Mouse (Mus musculus) kidney, embryonic 16.5 days (tissue): ENCODE results near the gene Ldah. TPM values are rescaled to one million over a fixed set of nuclear protein-coding genes. Genes with fewer than 3 reads are reported as not detected.

ENCODE experiments used
- ATAC-seq: fragments of 200-750 bp; cut with Nextera tagmentation; 2 replicates; pipeline ENCODE4 v1.8.0; 2017; ENCODE audit warnings: moderate TSS enrichment; ENCODE audit not compliant: low FRiP score, low TSS enrichment
- H3K27ac ChIP-seq: fragments of 300-500 bp; sonication (generic); 2 replicates; pipeline ENCODE4 v1.5.1; 2014; ENCODE audit warnings: low read length
- H3K27me3 ChIP-seq: fragments of 300-500 bp; sonication (generic); 2 replicates; pipeline ENCODE4 v1.6.1; 2014; ENCODE audit warnings: low read length, control low read depth, mixed read lengths; ENCODE audit not compliant: insufficient read depth
- H3K36me3 ChIP-seq: fragments of 300-500 bp; sonication (generic); 2 replicates; pipeline ENCODE4 v1.6.1; 2014; ENCODE audit warnings: low read length, control low read depth, mixed read lengths; ENCODE audit not compliant: insufficient read depth
- H3K4me1 ChIP-seq: fragments of 300-500 bp; sonication (generic); 2 replicates; pipeline ENCODE4 v1.6.1; 2014; ENCODE audit warnings: low read length, control low read depth, mixed read lengths; ENCODE audit not compliant: insufficient read depth
- H3K4me2 ChIP-seq: fragments of 300-500 bp; sonication (generic); replicated peaks from 2 replicates; pipeline ENCODE4 v1.6.1; 2014; ENCODE audit warnings: low read depth, low read length
- H3K4me3 ChIP-seq: fragments of 300-500 bp; sonication (generic); 2 replicates; pipeline ENCODE4 v1.5.1; 2014; ENCODE audit warnings: mild to moderate bottlenecking, low read length
- H3K9ac ChIP-seq: fragments of 300-500 bp; sonication (generic); replicated peaks from 2 replicates; pipeline ENCODE4 v1.6.1; 2014; ENCODE audit warnings: low read length
- H3K9me3 ChIP-seq: fragments of 300-500 bp; sonication (generic); 2 replicates; pipeline ENCODE4 v1.6.1; 2016; ENCODE audit warnings: low read length, control low read depth
- WGBS: fragments of 180-500 bp; shearing (Covaris S2); extraction: QIAGEN DNeasy Blood & Tissue Kit; methylation state at CpG from one replicate; pipeline ENCODE4 v1.1.7; 2014; 5-methylcytosine and 5-hydroxymethylcytosine counted together
- polyA plus RNA-seq: library from polyadenylated mRNA; unstranded; fragments of >200 nt; fragmentation: Nextera tagmentation; extraction: Ambion mirVana; gene quantifications from 2 replicates; pipeline ENCODE4 v1.2.1, GENCODE M21; 2015

The Ldah gene
- polyA plus RNA-seq, 1 experiment from 2014 or later = 51.5 TPM

DNA sequence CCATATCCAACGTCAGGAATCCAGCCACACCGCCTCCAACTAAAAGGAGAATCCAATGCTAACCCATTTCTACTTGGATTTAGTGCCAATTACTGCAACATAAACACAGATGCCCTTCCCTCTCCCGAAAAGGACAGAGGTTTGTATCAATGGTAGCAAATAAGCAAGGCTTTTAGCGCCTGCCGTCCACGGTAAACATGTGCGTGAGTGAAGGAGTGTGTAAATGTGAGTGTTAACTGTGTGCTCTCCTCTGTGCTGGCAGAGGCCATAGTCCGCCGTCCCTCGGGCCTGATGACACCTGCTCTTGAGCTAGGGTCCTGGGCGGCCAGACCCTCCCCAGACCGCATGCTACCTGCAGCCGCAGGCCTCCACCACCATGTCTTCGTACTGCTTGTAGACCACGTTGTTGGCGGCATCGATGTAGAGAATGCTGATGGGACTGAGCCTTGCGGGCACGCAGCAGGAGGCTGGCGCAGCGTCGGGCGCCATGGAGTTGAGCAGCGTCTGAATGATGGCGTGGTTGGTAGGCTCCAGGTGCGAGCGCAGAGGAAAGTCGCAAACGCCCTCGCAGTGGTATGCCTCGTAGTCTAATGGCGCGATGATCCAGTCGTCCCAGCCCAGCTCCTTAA lies 89.8 kb downstream of the Ldah start:
- 8% methylated on average over 34 of the region's 34 CpGs for WGBS
- no peak for ATAC-seq

DNA sequence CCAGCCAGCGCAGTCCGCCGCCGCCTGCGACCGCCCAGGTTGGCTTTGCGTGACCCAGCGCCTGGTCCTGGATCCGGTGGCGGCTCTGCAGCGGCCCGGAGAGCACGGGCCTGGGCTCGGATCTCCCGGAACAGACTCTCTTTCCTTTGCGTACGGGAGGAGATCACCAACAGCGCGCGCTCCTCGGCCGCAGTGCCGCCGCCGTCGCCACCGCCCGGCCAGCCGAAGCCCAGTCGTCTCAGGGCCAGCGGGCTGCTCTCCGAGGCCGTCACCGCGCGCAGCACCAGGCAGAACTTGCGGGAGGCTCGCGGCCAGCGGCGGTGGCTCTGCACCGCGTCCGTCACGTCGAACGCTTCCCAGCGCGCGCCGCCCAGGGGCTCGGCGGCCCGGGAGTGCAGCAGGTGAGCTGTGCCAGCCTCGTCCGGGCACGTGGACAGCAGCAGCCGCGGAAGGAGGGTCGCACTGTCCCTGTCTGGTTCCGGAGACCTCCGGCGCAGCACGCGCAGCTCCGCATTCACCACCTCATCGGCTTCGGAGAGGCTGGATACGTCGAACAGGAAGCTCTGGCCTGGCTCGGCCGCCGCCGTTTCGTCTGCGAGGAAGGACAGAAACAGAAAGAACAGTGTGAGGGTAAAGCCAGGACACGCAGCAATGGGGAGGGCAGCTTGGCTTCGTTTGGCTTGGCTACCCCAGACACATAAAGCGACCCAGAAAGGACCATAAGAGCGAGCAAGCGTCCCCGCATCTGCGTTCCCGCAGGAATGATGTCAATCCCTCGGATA lies 90.6 kb downstream of the Ldah start:
- H3K9ac ChIP-seq = peak overlapping the region; percentile 36
- no peak for ATAC-seq

More for the DNA sequence above, 89.8 kb downstream of the Ldah start:
- H3K4me1 ChIP-seq = peaks cover 9% of the 10 kb centered on the region; the same call in 1 of the 2 replicates
- peak overlapping the region; percentile 57 for H3K4me2 ChIP-seq
- no peaks in the 10 kb centered on the region for H3K36me3 ChIP-seq
- H3K9ac ChIP-seq = no peak overlapping the region
- peak overlapping the region; percentile 47 for H3K4me3 ChIP-seq
- no peak overlapping the region for H3K27ac ChIP-seq
- H3K27me3 ChIP-seq = peaks cover 73% of the 10 kb centered on the region
- no peaks in the 10 kb centered on the region for H3K9me3 ChIP-seq

DNA sequence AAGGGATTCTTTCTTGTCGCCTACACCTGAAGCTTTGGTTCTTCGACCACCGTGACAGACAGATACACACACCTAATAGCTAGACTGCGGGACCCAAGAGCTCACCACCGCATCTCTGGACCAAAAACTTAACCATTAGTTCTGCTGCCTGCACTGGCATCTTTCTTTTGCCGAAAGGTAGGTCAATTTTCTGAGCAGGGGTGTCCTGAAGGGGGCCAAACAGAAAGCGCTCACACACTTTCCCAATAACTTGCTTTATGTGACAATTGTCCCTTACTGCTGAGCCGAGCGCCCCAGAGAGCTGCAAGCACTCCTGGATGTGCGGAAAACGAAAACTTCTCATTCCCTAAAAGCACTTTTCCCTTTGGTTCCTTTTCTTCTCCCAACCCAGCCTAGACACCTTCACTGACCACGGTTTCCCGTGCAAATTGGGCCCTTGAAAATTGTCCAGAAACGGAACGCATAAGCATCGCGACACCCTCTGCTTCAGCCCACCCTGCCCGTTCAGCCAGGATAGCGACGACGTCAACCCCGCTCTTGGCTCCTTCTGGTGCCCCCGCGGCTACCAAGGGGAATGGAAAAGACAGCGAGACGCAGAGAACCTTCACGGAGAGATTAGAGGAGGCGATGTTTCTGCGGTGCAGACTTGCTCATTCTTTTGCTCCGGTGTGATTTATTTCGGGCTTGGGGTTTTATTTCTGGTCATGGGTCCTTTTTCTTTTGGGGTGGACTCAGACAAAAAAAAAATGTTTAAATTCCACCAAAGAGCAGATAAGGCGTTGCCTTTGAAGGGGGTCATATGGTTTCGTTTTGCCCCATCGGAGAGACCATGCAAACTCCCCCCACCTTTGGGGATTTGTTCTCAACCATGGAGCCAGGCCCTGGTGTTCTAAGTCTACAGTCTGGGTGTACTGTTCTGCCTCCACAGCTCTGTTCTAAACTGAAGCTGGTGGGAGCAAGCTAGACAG lies 91.5 kb downstream of the Ldah start:
- H3K4me1 ChIP-seq = peaks cover 9% of the 10 kb centered on the region; the same call in 1 of the 2 replicates
- H3K27ac ChIP-seq = no peak overlapping the region
- no peak for ATAC-seq
- 0 out of 2 replicates have a peak overlapping the region, but pooled peaks have one; percentile 14 for H3K4me2 ChIP-seq
- H3K4me3 ChIP-seq = peak overlapping the region; percentile 47
- peaks cover 89% of the 10 kb centered on the region for H3K27me3 ChIP-seq
- WGBS = 5% methylated on average over 34 of the region's 34 CpGs
- no peaks in the 10 kb centered on the region for H3K9me3 ChIP-seq
- no peaks in the 10 kb centered on the region for H3K36me3 ChIP-seq
- H3K9ac ChIP-seq = no peak overlapping the region

More for the DNA sequence above, 90.6 kb downstream of the Ldah start:
- Histone ChIP-seq H3K4me1 (peaks cover 9% of the 10 kb centered on the region; the same call in 1 of the 2 replicates), H3K27me3 (peaks cover 81% of the 10 kb centered on the region), H3K4me2 (peak overlapping the region; percentile 57), H3K9me3 (no peaks in the 10 kb centered on the region), H3K4me3 (peak overlapping the region; percentile 47), H3K36me3 (no peaks in the 10 kb centered on the region), H3K27ac (no peak overlapping the region)
- 2% methylated on average over 71 of the region's 85 CpGs for WGBS

DNA sequence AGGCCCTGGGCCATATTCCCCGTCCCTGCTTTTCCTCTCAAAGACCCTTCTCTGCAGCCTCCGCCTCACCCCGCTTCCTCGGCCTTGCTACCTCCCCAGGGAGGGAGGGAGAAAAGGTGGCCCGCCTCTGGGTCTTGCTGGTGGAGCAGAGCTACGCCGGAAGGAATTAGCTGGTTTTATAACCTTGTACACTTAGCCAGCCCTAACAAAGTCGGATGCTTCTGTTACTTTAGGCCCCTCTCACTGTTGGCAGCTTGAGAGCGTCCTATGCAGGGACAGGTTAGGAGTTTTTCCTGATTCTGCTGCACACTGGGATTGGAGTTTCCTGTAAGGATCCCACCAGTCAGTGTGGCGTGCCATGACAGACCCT lies 92.2 kb downstream of the Ldah start:
- Histone ChIP-seq H3K9me3 (no peaks in the 10 kb centered on the region), H3K4me3 (peak overlapping the region; percentile 6; the same call in 1 of the 2 replicates), H3K9ac (no peak overlapping the region), H3K27me3 (peaks cover 92% of the 10 kb centered on the region), H3K4me2 (no peak overlapping the region), H3K27ac (no peak overlapping the region), H3K36me3 (no peaks in the 10 kb centered on the region), H3K4me1 (peaks cover 9% of the 10 kb centered on the region; the same call in 1 of the 2 replicates)
- no peak for ATAC-seq
- 25% methylated on average over 10 of the region's 10 CpGs for WGBS

DNA sequence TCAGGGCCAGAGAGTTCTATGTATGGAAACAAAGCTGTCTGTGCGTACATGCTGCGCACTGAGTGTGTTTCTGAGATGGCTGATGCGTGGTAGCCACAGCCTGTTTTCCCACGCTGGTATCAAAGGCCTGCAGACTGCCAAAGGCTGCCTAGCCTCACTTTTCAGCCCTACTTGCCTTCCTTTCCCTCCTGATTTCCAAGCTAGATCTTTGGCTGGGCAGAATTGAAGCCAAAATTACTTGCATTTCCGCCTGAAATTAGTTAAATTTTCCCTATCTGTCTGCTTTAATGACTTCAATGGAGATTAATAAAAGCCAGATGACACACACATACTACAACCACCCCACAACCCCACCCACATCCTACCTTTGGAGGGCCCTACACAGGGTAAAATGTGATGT lies 92.6 kb downstream of the Ldah start:
- no peak overlapping the region for H3K9ac ChIP-seq
- no peak for ATAC-seq
- H3K27me3 ChIP-seq = peaks cover 92% of the 10 kb centered on the region
- H3K4me3 ChIP-seq = peak overlapping the region; percentile 6; the same call in 1 of the 2 replicates
- H3K9me3 ChIP-seq = no peaks in the 10 kb centered on the region
- H3K4me2 ChIP-seq = no peak overlapping the region
- 51% methylated on average over 5 of the region's 5 CpGs for WGBS
- no peak overlapping the region for H3K27ac ChIP-seq
- no peaks in the 10 kb centered on the region for H3K36me3 ChIP-seq
- H3K4me1 ChIP-seq = peaks cover 9% of the 10 kb centered on the region; the same call in 1 of the 2 replicates

DNA sequence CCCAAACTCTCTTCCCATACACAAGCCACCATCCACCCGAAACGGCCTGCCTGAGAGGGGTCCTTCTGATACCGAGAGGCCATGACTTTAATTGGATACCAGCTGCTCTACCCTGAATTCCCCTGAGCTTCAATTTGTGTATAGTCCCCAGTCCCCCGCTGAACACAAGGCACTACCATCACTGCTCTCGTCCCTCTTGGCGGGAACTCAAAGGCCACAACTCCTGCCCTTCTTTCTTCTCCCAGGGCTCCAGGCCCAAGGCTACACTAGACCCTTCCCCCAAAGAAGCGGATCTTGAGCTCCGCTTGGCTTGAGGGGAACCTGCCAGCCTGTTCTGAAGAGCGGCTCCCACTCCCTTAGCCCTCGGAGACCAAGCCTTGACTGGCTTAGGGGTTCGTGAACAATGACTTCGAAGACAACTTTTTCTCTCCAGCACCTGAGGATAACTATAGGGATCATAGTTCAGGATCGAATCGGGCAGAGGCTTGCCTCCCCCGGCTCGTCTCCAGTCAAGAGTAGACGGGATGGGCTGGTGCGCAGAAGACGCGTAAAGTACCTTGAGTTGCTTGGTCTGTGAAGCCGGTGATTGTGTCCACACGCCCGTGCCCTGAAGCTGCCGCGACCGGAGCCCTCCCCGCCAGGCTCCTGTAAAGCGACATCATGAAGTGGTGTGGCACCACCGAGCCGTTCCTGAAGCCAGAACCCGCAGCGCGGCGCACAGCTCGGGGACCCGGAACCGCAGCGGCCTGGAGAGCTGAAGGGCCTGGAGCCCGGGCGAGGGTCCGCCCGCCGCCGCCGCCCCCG lies 93.3 kb downstream of the Ldah start:
- peaks cover 93% of the 10 kb centered on the region for H3K27me3 ChIP-seq

DNA sequence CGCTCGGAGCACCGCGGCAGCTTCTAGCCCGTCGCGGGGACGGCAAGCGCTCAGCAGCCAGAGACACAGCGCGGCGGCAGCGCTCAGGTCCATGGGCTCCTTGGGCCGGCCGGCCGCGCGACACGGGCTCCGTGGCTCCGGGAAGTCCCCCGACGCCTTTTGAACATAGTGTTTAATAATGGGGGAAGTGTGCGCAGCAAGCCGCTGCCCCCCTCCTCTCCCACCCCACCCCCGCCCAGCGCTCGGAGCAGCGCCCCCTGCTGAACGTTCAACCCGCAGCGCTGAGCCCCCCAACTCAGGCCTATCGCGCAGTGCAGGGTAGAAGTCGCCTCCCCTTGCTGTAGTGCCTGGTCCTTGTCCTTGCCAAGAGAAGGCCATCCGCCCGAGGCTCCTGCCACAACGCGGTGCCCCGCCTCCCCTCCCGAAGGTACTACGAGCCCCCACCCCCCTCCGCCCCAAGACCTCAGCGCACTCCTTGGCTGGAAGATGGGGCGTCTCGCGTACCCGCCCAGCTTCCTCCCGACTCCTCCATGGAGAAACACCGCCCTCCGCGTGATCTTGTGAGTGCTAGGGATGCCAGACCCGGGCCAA lies 94.0 kb downstream of the Ldah start, which contains the start of gene Gdf7:
TSS of gene Gdf7 (minus strand) at position 114 of the 591 bp plus-strand sequence.
- Histone ChIP-seq H3K27ac (no peak within 1 kb of the TSS), H3K4me2 (peak within 1 kb of the TSS; percentile 69), H3K4me1 (peaks cover 14% of the 10 kb centered on the region; the same call in 1 of the 2 replicates), H3K9me3 (no peaks in the 10 kb centered on the region), H3K36me3 (no peaks in the 10 kb centered on the region), H3K9ac (peak within 1 kb of the TSS; percentile 52), H3K4me3 (peak within 1 kb of the TSS; percentile 50), H3K27me3 (peaks cover 88% of the 10 kb centered on the region)
- WGBS = under 1% methylated on average over 50 of the region's 53 CpGs
- peak; percentile 66 for ATAC-seq

More for the DNA sequence above, 93.3 kb downstream of the Ldah start:
- no peaks in the 10 kb centered on the region for H3K9me3 ChIP-seq
- 0 out of 2 replicates have a peak, but pooled peaks have one; percentile 2 for ATAC-seq
- WGBS = 6% methylated on average over 46 of the region's 46 CpGs
- peak overlapping the region; percentile 69 for H3K4me2 ChIP-seq
- H3K9ac ChIP-seq = peak overlapping the region; percentile 52
- H3K4me3 ChIP-seq = peak overlapping the region; percentile 50
- H3K4me1 ChIP-seq = peaks cover 12% of the 10 kb centered on the region; the same call in 1 of the 2 replicates
- no peaks in the 10 kb centered on the region for H3K36me3 ChIP-seq
- no peak overlapping the region for H3K27ac ChIP-seq

DNA sequence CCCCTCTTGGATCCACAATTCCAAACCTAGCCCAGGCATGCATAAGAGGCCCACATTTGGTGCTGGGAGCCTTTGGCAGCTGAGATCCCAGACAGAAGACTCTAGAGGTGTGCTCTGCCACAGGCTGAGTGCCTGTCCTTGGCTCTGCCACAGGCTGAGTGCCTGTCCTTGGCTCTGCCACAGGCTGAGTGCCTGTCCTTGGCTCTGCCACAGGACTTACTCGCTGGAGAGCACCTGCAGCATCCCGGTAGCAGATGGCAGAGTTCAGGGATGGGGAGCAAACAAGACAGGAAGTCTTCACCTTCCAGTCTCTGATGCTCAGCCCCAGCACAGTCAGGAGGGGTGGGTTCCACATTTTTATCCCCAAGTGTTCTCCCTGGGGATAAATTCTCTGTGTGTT lies 97.4 kb downstream of the Ldah start:
- Histone ChIP-seq H3K4me3 (no peak overlapping the region), H3K27ac (no peak overlapping the region), H3K4me2 (no peak overlapping the region), H3K27me3 (peaks cover 65% of the 10 kb centered on the region), H3K9me3 (no peaks in the 10 kb centered on the region), H3K36me3 (no peaks in the 10 kb centered on the region), H3K9ac (no peak overlapping the region), H3K4me1 (peaks cover 14% of the 10 kb centered on the region; the same call in 1 of the 2 replicates)
- WGBS = 42% methylated on average over 2 of the region's 2 CpGs
- no peak for ATAC-seq
